Mouse (Mus musculus): ENCODE measurements at regions not wholly inside any gene's neighbourhood (a gene's known extent, or its start where the extent isn't known, plus 50 kb on each side); places are given as distances from the start of the nearest gene placed in this dataset.

DNA sequence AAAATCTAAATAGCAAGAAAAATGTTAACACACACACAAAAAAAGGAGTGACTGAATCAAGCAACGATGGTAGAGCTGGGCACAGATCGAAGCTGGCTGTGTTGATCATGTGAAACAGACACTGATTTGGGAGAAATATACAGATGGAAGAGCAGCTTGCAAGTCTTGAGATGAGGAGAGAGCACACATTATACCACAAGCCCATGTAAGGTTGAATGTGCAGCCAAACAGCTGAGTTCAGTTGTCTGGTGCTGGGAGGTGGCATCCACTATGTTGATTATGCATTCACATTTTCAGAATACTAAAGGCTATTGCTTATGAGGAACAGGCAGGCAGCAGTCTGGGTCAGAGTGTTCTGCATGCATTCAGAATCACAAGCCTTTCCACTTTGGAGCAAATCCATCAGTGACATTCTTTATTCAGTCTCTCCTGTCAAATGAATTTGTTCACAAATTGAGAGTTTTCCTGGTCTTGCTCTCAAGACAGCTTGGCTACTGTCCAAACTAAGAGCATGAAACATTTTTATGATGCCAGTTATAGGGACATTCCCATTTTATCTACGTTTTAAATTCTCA lies 63.0 kb upstream of the Gprin3 start:
- H3K9me3 ChIP-seq (ENCODE audit: low read length) = no peaks in the 10 kb centered on the region
- H3K36me3 ChIP-seq (ENCODE audit: insufficient read depth, low read length) = no peaks in the 10 kb centered on the region
- no peak overlapping the region for H3K4me3 ChIP-seq (replicated peaks; ENCODE audit: low read length)
- no peaks in the 10 kb centered on the region for H3K4me1 ChIP-seq (replicated peaks; ENCODE audit: low read depth, low read length)
- TF ChIP-seq POU5F1 (IDR thresholded peaks at IDR 0.05; ENCODE audit: borderline replicate concordance, low read length) (no peak), CTCF (conservative IDR thresholded peaks at IDR 0.05; ENCODE audit: low read length) (no peak), NANOG (IDR thresholded peaks at IDR 0.05; ENCODE audit: borderline replicate concordance, low read length) (no peak)
- no peaks in the 10 kb centered on the region for H3K27me3 ChIP-seq (ENCODE audit: insufficient read depth, low read length)

DNA sequence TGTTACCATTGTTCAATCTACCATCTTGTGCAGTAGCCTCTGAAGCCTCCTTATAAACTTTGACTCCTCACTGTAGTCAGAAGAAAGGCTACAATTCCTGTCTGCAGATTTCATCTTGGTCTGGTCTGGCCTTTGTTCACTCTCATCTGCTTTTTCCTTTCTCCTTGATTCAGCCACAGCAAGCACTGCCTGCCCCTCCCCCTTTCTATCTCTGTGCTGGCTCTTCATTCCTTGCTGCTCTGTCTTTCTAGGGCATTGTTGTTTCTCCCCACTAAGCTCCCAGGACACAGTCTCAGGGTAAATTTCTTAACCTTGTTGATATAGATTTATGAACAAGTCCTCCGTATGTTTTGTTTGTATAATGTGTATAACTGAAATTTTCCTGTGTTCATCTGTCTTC lies 62.3 kb upstream of the Gprin3 start:
- Histone ChIP-seq H3K4me3 (replicated peaks; ENCODE audit: low read length) (no peak overlapping the region), H3K36me3 (ENCODE audit: insufficient read depth, low read length) (no peaks in the 10 kb centered on the region), H3K4me1 (replicated peaks; ENCODE audit: low read depth, low read length) (no peaks in the 10 kb centered on the region), H3K27me3 (ENCODE audit: insufficient read depth, low read length) (no peaks in the 10 kb centered on the region), H3K9me3 (ENCODE audit: low read length) (no peaks in the 10 kb centered on the region)
- no peak for TF ChIP-seq NANOG (IDR thresholded peaks at IDR 0.05; ENCODE audit: borderline replicate concordance, low read length)
- no peak for TF ChIP-seq POU5F1 (IDR thresholded peaks at IDR 0.05; ENCODE audit: borderline replicate concordance, low read length)
- no peak for TF ChIP-seq CTCF (conservative IDR thresholded peaks at IDR 0.05; ENCODE audit: low read length)

GRCm38 (mm10) chr6:59484004-59484403 lies 57.9 kb upstream of the Gprin3 start:
- Histone ChIP-seq H3K27me3 (ENCODE audit: insufficient read depth, low read length) (no peaks in the 10 kb centered on the region), H3K9me3 (ENCODE audit: low read length) (no peaks in the 10 kb centered on the region), H3K4me1 (replicated peaks; ENCODE audit: low read depth, low read length) (no peaks in the 10 kb centered on the region), H3K36me3 (ENCODE audit: insufficient read depth, low read length) (no peaks in the 10 kb centered on the region), H3K4me3 (replicated peaks; ENCODE audit: low read length) (no peak overlapping the region)
- TF ChIP-seq POU5F1 (IDR thresholded peaks at IDR 0.05; ENCODE audit: borderline replicate concordance, low read length) = no peak
- TF ChIP-seq CTCF (conservative IDR thresholded peaks at IDR 0.05; ENCODE audit: low read length) = no peak
- TF ChIP-seq NANOG (IDR thresholded peaks at IDR 0.05; ENCODE audit: borderline replicate concordance, low read length) = no peak

DNA sequence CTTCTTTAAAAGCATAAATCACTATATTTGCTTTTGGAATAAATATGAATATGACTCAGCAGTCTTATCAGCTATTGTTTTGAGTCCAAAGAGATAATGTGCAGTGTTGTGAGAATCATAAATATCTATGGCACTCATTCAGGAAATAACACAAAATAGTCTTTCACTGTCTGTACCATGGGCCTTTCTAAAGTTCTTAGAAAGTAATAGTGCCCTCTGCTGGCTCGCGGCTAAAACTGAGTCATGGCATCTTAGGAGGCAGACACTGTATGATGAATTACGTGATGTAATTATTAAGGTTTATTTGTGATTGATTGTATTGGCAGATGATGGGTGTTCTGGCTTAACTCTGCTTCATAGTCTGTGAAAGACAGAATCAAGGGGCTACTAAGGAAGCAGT lies 57.5 kb upstream of the Gprin3 start:
- no peaks in the 10 kb centered on the region for H3K9me3 ChIP-seq (ENCODE audit: low read length)
- no peaks in the 10 kb centered on the region for H3K27me3 ChIP-seq (ENCODE audit: insufficient read depth, low read length)
- no peaks in the 10 kb centered on the region for H3K4me1 ChIP-seq (replicated peaks; ENCODE audit: low read depth, low read length)
- peak; percentile 58 for TF ChIP-seq CTCF (conservative IDR thresholded peaks at IDR 0.05; ENCODE audit: low read length)
- no peak for TF ChIP-seq NANOG (IDR thresholded peaks at IDR 0.05; ENCODE audit: borderline replicate concordance, low read length)
- no peak overlapping the region for H3K4me3 ChIP-seq (replicated peaks; ENCODE audit: low read length)
- no peaks in the 10 kb centered on the region for H3K36me3 ChIP-seq (ENCODE audit: insufficient read depth, low read length)
